Mouse (Mus musculus) leukemia stem cell, adult 10-12 weeks (primary cell): Measurements from ENCODE around the gene St3gal6. TPM values are rescaled to one million over a fixed set of nuclear protein-coding genes. Genes with fewer than 3 reads are reported as not detected.

ENCODE experiments used
- polyA plus RNA-seq: library from polyadenylated mRNA; stranded (reverse); fragments of >175 nt; gene quantifications from 2 replicates; pipeline ENCODE4 v1.2.3, GENCODE M21; 2012; ENCODE audit warnings: low replicate concordance

St3gal6 gene
- 30.4 and 49.2 TPM in 2 replicates for polyA plus RNA-seq

GRCm38 (mm10) chr16:58523972-58524850 lies at the start of gene St3gal6:
Gene St3gal6 (minus strand): TSS chr16:58524243.

Other genes with a start within 250 kb of the St3gal6 start
- gene Dcbld2, start 115.8 kb downstream of the St3gal6 start, polyA plus RNA-seq, result 1.9 and 3.4 TPM in 2 replicates
- gene Gm813, start 92.7 kb upstream of the St3gal6 start, polyA plus RNA-seq, result not detected in 2 replicates
- gene E330017A01Rik, start 114.5 kb upstream of the St3gal6 start, polyA plus RNA-seq, result not detected in 2 replicates
- gene Cpox, start 146.0 kb upstream of the St3gal6 start, polyA plus RNA-seq, result 58.3 and 87.2 TPM in 2 replicates
- gene Gpr15, start 194.8 kb upstream of the St3gal6 start, polyA plus RNA-seq, result not detected in 2 replicates
- 1.2 and 3.1 TPM in 2 replicates for gene Cldnd1, start 203.7 kb upstream of the St3gal6 start, polyA plus RNA-seq
- gene Olfr172, start 238.9 kb upstream of the St3gal6 start, polyA plus RNA-seq, result not detected in 2 replicates